Mouse (Mus musculus) bone marrow macrophage, adult 2 months (primary cell): ENCODE measurements at regions not wholly inside any gene's neighbourhood (a gene's known extent, or its start where the extent isn't known, plus 50 kb on each side); places are given as distances from the start of the nearest gene placed in this dataset.

Source experiments
- H3K27ac ChIP-seq: 2 replicates; pipeline ENCODE4 v1.5.1; 2012; ENCODE audit warnings: low read depth, low read length; ENCODE audit not compliant: insufficient read depth
- H3K4me1 ChIP-seq: 2 replicates; pipeline ENCODE4 v1.6.1; 2012; ENCODE audit warnings: low read length; ENCODE audit not compliant: control insufficient read depth, insufficient read depth
- H3K4me3 ChIP-seq: 2 replicates; pipeline ENCODE4 v1.5.1; 2012; ENCODE audit warnings: mild to moderate bottlenecking, low read length, moderate library complexity; ENCODE audit not compliant: insufficient read depth
- CTCF ChIP-seq: IDR thresholded peaks from 2 replicates; pipeline ENCODE4 v1.5.1; 2012; ENCODE audit warnings: low read depth, mild to moderate bottlenecking, low read length, moderate library complexity
- POLR2A ChIP-seq: IDR thresholded peaks from 2 replicates; pipeline ENCODE4 v1.6.1; 2012; ENCODE audit warnings: mild to moderate bottlenecking, low read depth, low read length, borderline replicate concordance

GRCm38 (mm10) chr5:64526521-64526920 lies 276.7 kb upstream of the Klf3 start:
- Histone ChIP-seq H3K4me1 (peaks cover 8% of the 10 kb centered on the region), H3K4me3 (no peak overlapping the region), H3K27ac (no peak overlapping the region)
- TF ChIP-seq POLR2A (no peak), CTCF (no peak)

DNA sequence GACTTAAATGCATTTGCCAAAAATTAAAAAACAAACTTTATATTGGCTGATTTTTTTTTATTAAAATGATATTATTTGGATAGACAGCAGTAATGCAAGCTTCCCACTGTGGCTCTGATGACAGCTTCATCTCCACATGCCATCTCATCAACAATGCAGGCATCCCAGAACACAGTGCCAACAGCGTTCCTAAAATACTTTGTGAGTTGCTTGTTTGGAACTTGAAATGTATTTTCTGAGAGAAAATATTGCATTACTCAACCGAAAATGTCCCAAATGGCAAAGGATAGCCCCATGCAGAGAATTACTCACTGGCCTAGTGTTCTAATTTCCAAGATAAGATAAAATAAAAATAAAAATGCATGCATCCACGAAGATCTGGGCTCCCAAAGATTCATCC lies 275.2 kb upstream of the Klf3 start:
- no peak overlapping the region for H3K27ac ChIP-seq

DNA sequence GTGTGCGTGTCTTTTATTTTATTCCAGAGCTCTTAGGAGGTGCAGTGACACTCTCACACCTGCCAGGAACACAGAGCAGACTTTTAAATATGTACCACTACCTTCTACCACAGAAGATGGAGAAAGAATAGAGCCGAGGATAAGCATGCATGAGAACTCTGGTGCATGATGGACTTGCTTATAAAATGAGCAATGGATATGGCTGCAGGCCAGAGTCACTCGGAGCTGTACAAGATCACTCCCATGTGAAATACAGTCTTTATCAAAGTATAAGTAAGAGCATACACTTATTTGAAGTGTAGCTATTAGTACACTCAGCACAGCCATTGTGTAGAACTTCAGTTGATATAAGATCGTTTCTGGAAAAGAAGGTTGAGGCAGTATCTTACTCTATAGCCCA lies 268.8 kb upstream of the Klf3 start:
- H3K4me1 ChIP-seq: peaks cover 11% of the 10 kb centered on the region

More for the DNA sequence above, 275.2 kb upstream of the Klf3 start:
- H3K4me1 ChIP-seq: peaks cover 6% of the 10 kb centered on the region
- TF ChIP-seq CTCF (no peak), POLR2A (no peak)
- no peak overlapping the region for H3K4me3 ChIP-seq

DNA sequence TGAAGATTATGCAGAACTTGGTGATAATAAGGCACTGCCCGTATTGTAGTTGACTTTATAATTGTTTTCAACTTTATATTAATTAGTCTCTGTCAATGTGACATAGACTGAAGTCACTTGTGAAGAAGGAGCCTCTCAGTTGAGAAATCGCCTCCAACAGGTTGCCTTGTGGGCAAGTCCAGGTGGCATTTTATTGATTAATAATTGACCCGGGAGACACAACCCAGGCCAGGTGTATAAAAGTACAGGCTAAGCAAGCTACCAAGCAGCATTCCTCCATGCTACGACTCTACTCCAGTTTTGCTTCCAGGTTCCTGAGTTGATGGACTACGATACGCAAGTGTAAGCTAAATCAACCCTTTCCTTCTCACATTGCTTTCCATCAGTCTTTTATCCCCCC lies 268.2 kb upstream of the Klf3 start:
- no peak for TF ChIP-seq CTCF
- peaks cover 11% of the 10 kb centered on the region for H3K4me1 ChIP-seq
- no peak overlapping the region for H3K27ac ChIP-seq
- H3K4me3 ChIP-seq: no peak overlapping the region

More for the DNA sequence above, 268.8 kb upstream of the Klf3 start:
- no peak overlapping the region for H3K4me3 ChIP-seq
- H3K27ac ChIP-seq: no peak overlapping the region
- TF ChIP-seq CTCF: no peak
- no peak for TF ChIP-seq POLR2A

DNA sequence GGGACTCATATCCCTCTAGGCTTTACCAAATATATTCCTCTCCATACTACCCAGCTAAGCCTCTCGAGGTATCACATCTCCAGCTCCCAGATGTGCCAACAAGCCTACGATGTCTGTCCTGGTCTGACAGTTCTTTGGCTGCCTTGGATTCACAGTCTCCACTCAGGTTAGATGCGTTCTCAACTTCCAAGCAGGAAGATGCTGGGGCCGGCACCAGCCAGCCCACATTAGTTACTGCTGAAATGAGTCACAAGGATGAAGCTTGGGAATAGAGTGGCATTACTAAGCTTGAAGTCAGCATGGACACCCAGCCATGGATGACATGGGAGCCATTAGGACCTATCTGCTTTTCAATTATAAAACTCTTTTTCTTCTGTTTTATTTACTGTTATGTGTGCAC lies 267.6 kb upstream of the Klf3 start:
- H3K4me3 ChIP-seq: no peak overlapping the region
- peaks cover 11% of the 10 kb centered on the region for H3K4me1 ChIP-seq
- TF ChIP-seq POLR2A (no peak), CTCF (no peak)
- no peak overlapping the region for H3K27ac ChIP-seq

GRCm38 (mm10) chr5:64536393-64537112 lies 266.6 kb upstream of the Klf3 start:
- Histone ChIP-seq H3K27ac (no peak overlapping the region), H3K4me1 (peaks cover 11% of the 10 kb centered on the region), H3K4me3 (no peak overlapping the region)
- no peak for TF ChIP-seq POLR2A
- TF ChIP-seq CTCF: no peak

DNA sequence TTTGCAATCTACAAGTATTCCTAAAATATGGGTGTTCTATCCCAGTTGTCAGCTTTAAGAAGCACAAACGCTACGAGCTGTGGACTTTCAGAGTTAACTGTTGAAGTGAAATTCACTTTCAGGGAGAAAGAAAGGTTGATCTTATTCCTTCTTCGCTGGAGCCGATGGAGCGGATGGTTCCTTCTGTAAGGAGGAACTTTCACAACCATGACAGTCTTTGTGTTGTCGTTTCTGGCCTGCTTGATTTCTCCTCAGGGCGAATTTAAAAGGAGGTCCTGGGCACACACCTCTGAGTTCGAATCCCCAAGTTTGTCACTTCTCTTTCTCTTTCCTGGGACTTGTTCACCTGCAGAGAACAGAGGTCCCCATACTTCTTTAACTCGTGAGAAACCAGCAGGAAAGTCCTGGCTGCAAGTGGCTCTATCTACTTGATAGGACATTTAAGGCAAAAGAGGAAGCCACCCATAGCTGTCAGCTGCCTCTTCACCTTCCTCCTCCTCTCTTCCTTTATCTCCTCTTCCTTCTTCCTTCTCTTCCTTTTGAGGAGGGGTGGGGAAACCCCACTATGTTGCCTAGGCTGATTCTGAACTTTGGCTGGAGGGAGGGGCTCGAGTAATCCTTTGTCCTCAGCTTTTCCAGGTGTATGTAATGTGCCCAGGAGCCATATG lies 265.9 kb upstream of the Klf3 start:
- Histone ChIP-seq H3K4me3 (no peak overlapping the region), H3K27ac (no peak overlapping the region), H3K4me1 (peaks cover 11% of the 10 kb centered on the region)
- TF ChIP-seq CTCF: no peak
- no peak for TF ChIP-seq POLR2A

- TF ChIP-seq CTCF (no peak), POLR2A (no peak)
- Histone ChIP-seq H3K4me3 (no peak overlapping the region), H3K27ac (no peak overlapping the region), H3K4me1 (peaks cover 11% of the 10 kb centered on the region)
Measured at GRCm38 (mm10) chr5:64541765-64542164, 261.4 kb upstream of the Klf3 start.

GRCm38 (mm10) chr5:64555931-64556330 lies 247.3 kb upstream of the Klf3 start:
- TF ChIP-seq POLR2A (no peak), CTCF (no peak)
- no peak overlapping the region for H3K4me3 ChIP-seq
- H3K27ac ChIP-seq: no peak overlapping the region
- no peaks in the 10 kb centered on the region for H3K4me1 ChIP-seq

DNA sequence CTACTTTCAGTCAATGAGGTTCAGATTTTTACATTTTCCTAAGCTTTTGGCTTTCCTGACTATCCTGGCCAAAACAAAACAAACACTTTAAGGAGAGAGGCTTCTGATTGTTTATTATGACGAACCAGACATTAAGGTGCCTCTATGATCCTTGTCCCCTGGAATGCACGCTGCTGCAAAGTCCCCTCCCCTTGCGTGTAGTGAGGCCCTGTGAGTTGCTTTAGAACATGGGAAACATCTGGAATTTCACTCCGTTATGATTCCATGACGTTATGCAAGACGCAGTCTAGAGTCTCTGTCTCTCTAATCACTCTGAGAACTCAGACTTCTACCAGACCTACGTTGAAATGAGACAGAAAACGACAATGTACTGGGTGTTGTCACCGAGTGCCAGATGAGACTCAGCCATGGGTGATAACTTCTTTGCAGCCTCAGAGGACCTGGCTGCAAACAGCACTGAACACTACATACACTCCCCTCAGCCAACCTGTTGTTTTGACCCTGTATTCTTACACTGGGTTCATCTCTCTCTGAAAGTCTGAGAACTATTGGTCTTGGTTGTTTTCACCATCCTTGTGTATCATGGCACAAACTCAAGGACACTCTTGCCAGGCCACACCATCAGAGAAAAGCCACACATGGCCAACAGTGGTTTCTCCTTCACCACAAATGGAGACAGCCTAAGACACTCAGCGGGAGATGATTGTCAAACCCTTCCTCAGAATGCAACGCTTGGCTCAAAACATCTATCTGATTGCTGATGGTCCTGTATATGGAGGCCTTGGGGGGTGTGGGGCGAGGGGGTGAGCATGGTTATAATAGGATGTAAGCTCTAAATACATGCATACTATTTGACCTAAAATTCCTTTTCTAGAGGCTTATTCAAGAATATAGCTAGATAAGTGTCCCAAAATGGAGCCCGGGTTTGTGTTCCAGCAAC lies 236.5 kb upstream of the Klf3 start:
- Histone ChIP-seq H3K27ac (no peak overlapping the region), H3K4me1 (no peaks in the 10 kb centered on the region), H3K4me3 (no peak overlapping the region)
- no peak for TF ChIP-seq POLR2A
- TF ChIP-seq CTCF: no peak
